Comparison of ENCODE assay signal across 8 mouse cellular contexts in the genomic region with DNA sequence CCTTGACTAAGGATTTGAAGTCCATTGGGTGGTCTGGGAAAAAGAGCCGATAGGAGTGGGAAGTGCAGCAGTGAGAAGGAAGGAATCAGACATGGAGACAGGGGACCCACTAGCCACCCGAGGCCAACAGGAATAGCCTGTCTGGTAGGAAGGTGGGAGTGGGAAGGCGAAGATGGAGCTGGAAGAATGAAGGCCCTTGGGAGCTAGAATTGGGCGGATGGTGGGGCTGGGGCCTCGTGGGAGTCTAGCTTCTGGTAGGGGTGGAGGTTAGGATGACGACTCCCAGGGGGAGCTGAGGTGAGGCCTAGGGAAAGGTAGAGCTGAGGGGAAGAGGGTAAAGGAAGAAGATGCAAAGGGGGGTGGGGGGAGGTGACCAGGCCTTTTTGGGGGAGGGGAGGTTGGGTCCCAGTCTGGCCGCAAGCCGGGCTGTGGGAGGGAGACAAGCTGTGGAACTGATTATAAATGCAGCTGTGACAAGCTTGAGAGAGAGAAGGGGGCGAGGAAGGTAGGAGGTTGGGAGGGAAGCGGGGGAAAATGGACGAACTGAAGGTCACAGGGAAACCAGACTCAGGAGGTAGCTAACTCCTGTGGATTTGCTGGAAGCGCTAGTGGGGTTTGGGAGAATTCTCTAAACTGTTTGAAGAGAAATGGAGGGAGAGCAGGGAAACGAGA. TPM values are rescaled to one million over a fixed set of nuclear protein-coding genes. Genes with fewer than 3 reads are reported as not detected.
DNase-seq lines count a peak whose midpoint lies in the region; ATAC-seq and TF ChIP-seq lines count a peak whose summit lies in the region.

No protein-coding gene starts in this region.

- no peak for DNase-seq in heart, embryonic 10.5 days (ENCODE audit: low spot score)
- DNase-seq in heart, postnatal 14 days: no peak
- DNase-seq in liver, embryonic 14.5 days (ENCODE audit: low read depth in 3 of 3, low spot score in 3 of 3): no peak
- DNase-seq in urinary bladder, postnatal 14 days (ENCODE audit: low spot score): no peak
- no peak for DNase-seq in spleen, postnatal 36 days (ENCODE audit: low spot score in 2 of 2)
- no peak for DNase-seq in layer of hippocampus, adult 9-10 months (ENCODE audit: low spot score)

- H3K4me2 ChIP-seq in forebrain, embryonic 13.5 days: peak overlapping the region; percentile 85
- H3K4me2 ChIP-seq in liver, embryonic 14.5 days (ENCODE audit: low read depth): peak overlapping the region; percentile 54

- H3K36me3 ChIP-seq in heart, embryonic 10.5 days: no peaks in the 10 kb centered on the region
- H3K36me3 ChIP-seq in ES-Bruce4 (ENCODE audit: control insufficient read depth, insufficient read depth, low read length, poor library complexity, severe bottlenecking): no peaks in the 10 kb centered on the region
- H3K36me3 ChIP-seq in forebrain, embryonic 13.5 days (ENCODE audit: poor library complexity, severe bottlenecking): peaks cover 9% of the 10 kb centered on the region; the same call in 1 of the 2 replicates
- no peaks in the 10 kb centered on the region for H3K36me3 ChIP-seq in liver, embryonic 14.5 days (replicated peaks; ENCODE audit: control insufficient read depth, insufficient read depth, low read depth)

- H3K4me1 ChIP-seq in heart, embryonic 10.5 days: peaks cover 70% of the 10 kb centered on the region
- H3K4me1 ChIP-seq in ES-Bruce4 (ENCODE audit: control insufficient read depth, insufficient read depth, low read length): no peaks in the 10 kb centered on the region
- H3K4me1 ChIP-seq in forebrain, embryonic 13.5 days: peaks cover 87% of the 10 kb centered on the region
- H3K4me1 ChIP-seq in liver, embryonic 14.5 days (replicated peaks; ENCODE audit: control insufficient read depth in 2 of 2, insufficient read depth in 2 of 2, low read length in 1 of 2): peaks cover 0 to 10% of the 10 kb centered on the region in 2 experiments; a peak in 2 of 4 replicates

- ATAC-seq in forebrain, embryonic 13.5 days: no peak
- ATAC-seq in liver, embryonic 14.5 days (ENCODE audit: insufficient read depth): no peak

- TF ChIP-seq POLR2A in ES-Bruce4 (IDR thresholded peaks at IDR 0.05; ENCODE audit: insufficient read depth, low read length): no peak

- no peaks in the 10 kb centered on the region for H3K9me3 ChIP-seq in heart, embryonic 10.5 days
- H3K9me3 ChIP-seq in ES-Bruce4 (replicated peaks; ENCODE audit: control insufficient read depth, insufficient read depth, low read length, poor library complexity, severe bottlenecking): no peaks in the 10 kb centered on the region
- H3K9me3 ChIP-seq in forebrain, embryonic 13.5 days (replicated peaks): no peaks in the 10 kb centered on the region
- H3K9me3 ChIP-seq in liver, embryonic 14.5 days (ENCODE audit: control insufficient read depth, low read length): no peaks in the 10 kb centered on the region

- H3K27me3 ChIP-seq in heart, embryonic 10.5 days (ENCODE audit: insufficient read depth, poor library complexity, severe bottlenecking): no peaks in the 10 kb centered on the region
- H3K27me3 ChIP-seq in ES-Bruce4 (ENCODE audit: control insufficient read depth, insufficient read depth, low read length, poor library complexity, severe bottlenecking): no peaks in the 10 kb centered on the region; the same call in 1 of the 2 replicates
- no peaks in the 10 kb centered on the region for H3K27me3 ChIP-seq in forebrain, embryonic 13.5 days
- no peaks in the 10 kb centered on the region for H3K27me3 ChIP-seq in liver, embryonic 14.5 days (ENCODE audit: control insufficient read depth, insufficient read depth, low read length)

- peak overlapping the region; percentile 65 for H3K4me3 ChIP-seq in heart, embryonic 10.5 days
- H3K4me3 ChIP-seq in ES-Bruce4 (ENCODE audit: low read depth, low read length): peak overlapping the region; percentile 81
- H3K4me3 ChIP-seq in forebrain, embryonic 13.5 days: peak overlapping the region; percentile 42
- peak overlapping the region; percentile 29 to 35 for H3K4me3 ChIP-seq in liver, embryonic 14.5 days (ENCODE audit: insufficient read depth in 1 of 2, low read depth in 2 of 2, low read length in 2 of 2)

- TF ChIP-seq CTCF in ES-Bruce4 (IDR thresholded peaks at IDR 0.05; ENCODE audit: low read depth, low read length): no peak
- TF ChIP-seq CTCF in liver, embryonic 14.5 days (IDR thresholded peaks at IDR 0.05; ENCODE audit: low read depth): no peak

- H3K27ac ChIP-seq in heart, embryonic 10.5 days: peak overlapping the region; percentile 91
- H3K27ac ChIP-seq in ES-Bruce4 (ENCODE audit: insufficient read depth, low read length): no peak overlapping the region
- peak overlapping the region; percentile 86 for H3K27ac ChIP-seq in forebrain, embryonic 13.5 days
- no peak overlapping the region for H3K27ac ChIP-seq in liver, embryonic 14.5 days

- no peak for TF ChIP-seq EP300 in ES-Bruce4 (IDR thresholded peaks at IDR 0.05; ENCODE audit: insufficient read depth, low read depth, low read length)
- TF ChIP-seq EP300 in liver, embryonic 14.5 days (IDR thresholded peaks at IDR 0.05; ENCODE audit: low read depth): no peak

- peak overlapping the region; percentile 64 for H3K9ac ChIP-seq in ES-Bruce4 (ENCODE audit: low read depth, poor library complexity, severe bottlenecking)
- H3K9ac ChIP-seq in forebrain, embryonic 13.5 days: peak overlapping the region; percentile 77
- H3K9ac ChIP-seq in liver, embryonic 14.5 days (replicated peaks): peak overlapping the region; percentile 32

- intact Hi-C loops in heart, postnatal 14 days (cut with DNase I): no loop called here

- WGBS in heart, embryonic 10.5 days: 33% methylated on average over 13 of the region's 13 CpGs
- WGBS in forebrain, embryonic 13.5 days: 20% methylated on average over 13 of the region's 13 CpGs
- WGBS in liver, embryonic 14.5 days (ENCODE audit: insufficient replicate concordance): 43% methylated on average over 13 of the region's 13 CpGs

RNA-seq across cellular contexts. Expression of gene Syngap1, which starts 4.9 kb away (rescaled TPM):
- polyA plus RNA-seq in heart, embryonic 10.5 days (2016; fragmentation: Nextera tagmentation; extraction: Ambion mirVana): 0.86 and 1.6 TPM in 2 replicates
- 1 to 10 TPM; 7.3 to 7.7 TPM for total RNA-seq in heart, postnatal 14 days (2021)
- polyA plus RNA-seq in ES-Bruce4 (2011; ENCODE audit: insufficient read depth, insufficient read length, low read depth, missing spikeins): 23.5 and 24.5 TPM in 2 replicates
- 5.9 TPM in 2 replicates for polyA plus RNA-seq in forebrain, embryonic 13.5 days (2015; fragmentation: Nextera tagmentation; extraction: Ambion mirVana)
- polyA plus RNA-seq in liver, embryonic 14.5 days (2012; rRNA removed): 3.4 TPM in 2 replicates
- polyA plus RNA-seq in liver, embryonic 14.5 days (2014; fragmentation: Nextera tagmentation; extraction: Ambion mirVana): 0.08 and 0.13 TPM in 2 replicates

RNA-seq across cellular contexts. Expression of gene Cuta, which starts 6.6 kb away (rescaled TPM):
- 155 and 167 TPM in 2 replicates for polyA plus RNA-seq in heart, embryonic 10.5 days (2016; fragmentation: Nextera tagmentation; extraction: Ambion mirVana)
- 10 to 100 TPM; 91.1 to 91.8 TPM for total RNA-seq in heart, postnatal 14 days (2021)
- polyA plus RNA-seq in ES-Bruce4 (2011; ENCODE audit: insufficient read depth, insufficient read length, low read depth, missing spikeins): 58.9 and 63.0 TPM in 2 replicates
- 171 and 172 TPM in 2 replicates for polyA plus RNA-seq in forebrain, embryonic 13.5 days (2015; fragmentation: Nextera tagmentation; extraction: Ambion mirVana)
- polyA plus RNA-seq in liver, embryonic 14.5 days (2012; rRNA removed): 53.0 and 53.5 TPM in 2 replicates
- polyA plus RNA-seq in liver, embryonic 14.5 days (2014; fragmentation: Nextera tagmentation; extraction: Ambion mirVana): 82.5 and 86.8 TPM in 2 replicates

RNA-seq across cellular contexts. Expression of gene Phf1, which starts 13.1 kb away (rescaled TPM):
- polyA plus RNA-seq in heart, embryonic 10.5 days (2016; fragmentation: Nextera tagmentation; extraction: Ambion mirVana): 6.0 and 7.3 TPM in 2 replicates
- 10 to 100 TPM in 1 of 2 experiments, 1 to 10 TPM in 1; 10.0 to 10.6 TPM for total RNA-seq in heart, postnatal 14 days (2021)
- 7.8 and 8.7 TPM in 2 replicates for polyA plus RNA-seq in ES-Bruce4 (2011; ENCODE audit: insufficient read depth, insufficient read length, low read depth, missing spikeins)
- polyA plus RNA-seq in forebrain, embryonic 13.5 days (2015; fragmentation: Nextera tagmentation; extraction: Ambion mirVana): 8.8 and 9.5 TPM in 2 replicates
- 6.3 and 6.4 TPM in 2 replicates for polyA plus RNA-seq in liver, embryonic 14.5 days (2012; rRNA removed)
- 0.94 and 1.7 TPM in 2 replicates for polyA plus RNA-seq in liver, embryonic 14.5 days (2014; fragmentation: Nextera tagmentation; extraction: Ambion mirVana)

RNA-seq across cellular contexts. Expression of gene Zbtb9, which starts 27.0 kb away (rescaled TPM):
- 12.5 and 14.6 TPM in 2 replicates for polyA plus RNA-seq in heart, embryonic 10.5 days (2016; fragmentation: Nextera tagmentation; extraction: Ambion mirVana)
- total RNA-seq in heart, postnatal 14 days (2021): 1 to 10 TPM; 1.7 to 3.3 TPM
- 11.0 and 12.4 TPM in 2 replicates for polyA plus RNA-seq in ES-Bruce4 (2011; ENCODE audit: insufficient read depth, insufficient read length, low read depth, missing spikeins)
- polyA plus RNA-seq in forebrain, embryonic 13.5 days (2015; fragmentation: Nextera tagmentation; extraction: Ambion mirVana): 17.4 and 17.7 TPM in 2 replicates
- 3.1 and 4.0 TPM in 2 replicates for polyA plus RNA-seq in liver, embryonic 14.5 days (2012; rRNA removed)
- polyA plus RNA-seq in liver, embryonic 14.5 days (2014; fragmentation: Nextera tagmentation; extraction: Ambion mirVana): 2.6 and 3.4 TPM in 2 replicates

RNA-seq across cellular contexts. Expression of gene Kifc5b, which starts 29.1 kb away (rescaled TPM):
- 6.7 and 8.3 TPM in 2 replicates for polyA plus RNA-seq in heart, embryonic 10.5 days (2016; fragmentation: Nextera tagmentation; extraction: Ambion mirVana)
- total RNA-seq in heart, postnatal 14 days (2021): 1 to 10 TPM; 1.3 to 2.6 TPM
- 43.0 and 43.2 TPM in 2 replicates for polyA plus RNA-seq in ES-Bruce4 (2011; ENCODE audit: insufficient read depth, insufficient read length, low read depth, missing spikeins)
- polyA plus RNA-seq in forebrain, embryonic 13.5 days (2015; fragmentation: Nextera tagmentation; extraction: Ambion mirVana): 8.9 and 9.2 TPM in 2 replicates
- 12.2 and 13.8 TPM in 2 replicates for polyA plus RNA-seq in liver, embryonic 14.5 days (2012; rRNA removed)
- polyA plus RNA-seq in liver, embryonic 14.5 days (2014; fragmentation: Nextera tagmentation; extraction: Ambion mirVana): 2.7 and 3.3 TPM in 2 replicates

Comparison
In these comparisons a context has a peak if more than half of its experiments do, and no peak if none do; other contexts are left out.
1. H3K27ac ChIP-seq: peak in heart, embryonic 10.5 days (single experiment) and forebrain, embryonic 13.5 days (single experiment); none in ES-Bruce4 (single experiment) and liver, embryonic 14.5 days (single experiment).
2. Peak in every context shown above with its lines, with median percentiles within 50 percentile points of each other: H3K4me3 ChIP-seq and H3K9ac ChIP-seq.